Mouse (Mus musculus) adrenal gland, postnatal 0 days (tissue): ENCODE results near the gene Cdh11. TPM values are rescaled to one million over a fixed set of nuclear protein-coding genes. Genes with fewer than 3 reads are reported as not detected.

Experiments used
- microRNA-seq: library from miRNA; unstranded; fragments of <30 nt; microRNA quantifications from one replicate; pipeline ENCODE4, GENCODE M21; 2016; ENCODE audit warnings: borderline replicate concordance; ENCODE audit not compliant: insufficient number of aligned reads
- polyA plus RNA-seq: library from polyadenylated mRNA; unstranded; fragments of >200 nt; fragmentation: Nextera tagmentation; extraction: Ambion mirVana; gene quantifications from 2 replicates; pipeline ENCODE4 v1.2.1, GENCODE M21; 2015

The Cdh11 gene
- polyA plus RNA-seq = 53.5 and 93.1 TPM in 2 replicates

DNA sequence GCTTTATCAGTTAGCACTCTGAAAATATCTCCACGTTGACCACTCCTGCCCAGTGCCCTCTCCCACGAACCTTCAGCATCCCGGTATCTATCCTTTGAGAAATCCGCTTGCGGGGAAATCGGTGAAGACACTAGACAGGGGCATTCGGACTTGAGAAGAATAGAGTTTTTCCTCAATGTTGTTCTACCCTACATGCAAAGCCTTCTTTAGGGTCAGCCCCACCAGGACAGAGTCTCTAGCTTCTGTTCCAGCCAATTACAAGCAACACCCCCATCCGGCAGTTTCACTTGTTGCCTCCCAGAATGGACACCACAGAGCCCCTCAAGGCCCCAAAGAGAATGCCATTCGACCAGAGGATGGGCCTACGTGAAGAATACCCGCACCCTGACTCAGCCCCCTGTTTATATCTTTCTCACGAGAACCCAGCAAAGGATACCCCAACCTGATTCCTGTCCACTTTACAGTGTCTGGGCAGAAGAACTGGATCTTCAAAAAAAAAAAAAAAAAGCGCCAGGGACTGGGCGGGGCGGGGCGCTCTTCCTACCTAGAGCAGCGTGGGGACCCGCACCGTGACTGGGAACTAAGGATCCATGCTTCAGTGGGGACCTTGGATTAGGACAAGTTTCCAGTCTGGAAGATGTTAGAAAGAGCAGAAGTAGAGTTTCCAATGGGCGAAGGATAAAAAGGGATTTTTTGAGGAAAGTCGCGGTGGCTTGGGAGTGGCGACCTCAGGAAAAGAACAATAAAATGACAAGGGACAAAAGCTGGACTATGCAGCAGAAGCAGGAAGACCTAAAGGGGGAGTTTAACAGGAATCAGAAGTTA lies at the start of gene Cdh11:
TSS of gene Cdh11 (minus strand) at position 51 of the 825 bp plus-strand sequence.

Small RNAs within 50 kb of the gene (microRNA-seq; reads per million reads assigned to microRNA genes)
- gene Gm26301 = not detected
